Mouse (Mus musculus) R1 (cell line): ENCODE measurements around the gene Ube2j1.

Source experiments
- DNase-seq: peaks from one replicate; pipeline ENCODE4 v3.0.0-alpha.2; 2018; ENCODE audit warnings: low read depth, low spot score

Ube2j1 gene

DNA sequence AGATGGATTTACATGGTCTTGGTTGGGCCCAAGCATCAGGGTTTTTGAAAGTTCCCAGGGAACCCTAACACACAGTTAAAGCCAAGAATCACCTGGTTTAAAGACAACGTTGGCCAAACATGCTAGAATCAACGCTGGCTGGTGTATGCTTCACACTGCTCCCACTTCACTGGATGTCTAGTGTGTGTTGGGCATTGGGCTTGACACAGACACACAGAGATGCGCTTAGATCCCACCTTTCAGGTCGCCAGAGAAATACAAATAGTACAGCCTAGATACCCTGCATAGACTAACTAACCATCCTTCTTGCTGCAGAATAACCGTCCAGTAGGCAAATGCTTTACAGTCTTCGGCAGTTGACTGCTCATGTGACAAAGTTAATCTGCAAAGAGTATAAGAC lies 39.1 kb downstream of the Ube2j1 start:
- no peak for DNase-seq

GRCm38 (mm10) chr4:33071337-33071736 lies 40.1 kb downstream of the Ube2j1 start:
- DNase-seq = no peak

GRCm38 (mm10) chr4:33072526-33073161 lies 41.4 kb downstream of the Ube2j1 start:
- DNase-seq = peak; percentile 68

GRCm38 (mm10) chr4:33074406-33074805 lies 43.2 kb downstream of the Ube2j1 start:
- DNase-seq = no peak

DNA sequence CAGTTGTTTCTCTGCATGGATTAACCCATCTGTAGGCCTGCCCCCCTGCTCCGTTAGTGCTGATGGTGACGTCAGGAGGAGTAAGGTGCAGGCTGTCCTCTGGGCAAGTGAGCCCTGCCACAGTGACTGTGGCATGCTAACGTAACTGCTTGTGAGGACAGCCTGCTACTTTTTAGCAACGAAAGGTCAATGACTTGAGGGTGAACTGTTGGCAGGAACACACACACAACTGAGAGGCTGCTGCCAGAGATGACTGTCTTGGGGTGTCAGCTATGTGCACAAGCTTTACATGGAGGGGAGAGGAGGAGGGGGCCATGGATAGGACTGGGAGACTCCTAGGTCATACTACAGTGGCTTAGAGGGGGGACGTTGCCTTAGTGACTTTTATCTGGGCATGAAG lies 43.6 kb downstream of the Ube2j1 start:
- no peak for DNase-seq

DNA sequence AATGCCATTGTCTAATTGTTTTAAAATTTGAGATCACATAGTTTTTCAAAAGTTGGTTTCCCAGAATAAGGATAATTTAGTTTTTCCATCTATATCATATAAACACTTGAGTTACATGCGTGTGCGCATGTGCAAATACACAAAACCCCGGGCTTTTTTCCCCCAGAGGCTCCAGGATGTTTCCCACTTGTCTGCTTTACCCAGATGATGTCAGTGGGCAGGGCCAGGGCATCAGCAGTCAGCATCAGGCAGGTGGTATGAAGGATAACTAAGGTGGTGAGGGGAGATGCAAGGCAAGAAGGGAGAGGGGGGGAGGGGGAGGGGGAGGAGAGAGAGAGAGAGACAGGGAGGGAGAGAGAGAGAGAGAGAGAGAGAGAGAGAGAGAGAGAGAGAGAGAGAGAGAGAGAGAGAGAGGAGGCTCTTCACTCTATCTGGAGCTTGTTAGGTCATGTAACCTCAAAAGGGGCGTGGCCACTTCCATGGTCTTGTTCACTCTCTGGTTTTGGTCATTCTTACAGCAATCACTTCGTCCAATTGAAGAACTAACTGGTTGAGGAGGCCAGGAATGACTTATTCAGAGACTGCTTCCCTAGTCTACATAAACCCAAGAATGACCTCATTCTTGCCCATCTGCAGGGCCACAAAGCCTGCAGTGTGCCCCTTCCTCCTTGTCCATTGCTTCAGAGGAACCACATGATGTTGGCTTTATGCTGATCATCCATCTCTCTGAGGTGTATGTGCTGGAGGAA lies 44.7 kb downstream of the Ube2j1 start:
- DNase-seq = no peak

GRCm38 (mm10) chr4:33077161-33077560 lies 45.9 kb downstream of the Ube2j1 start:
- no peak for DNase-seq

GRCm38 (mm10) chr4:33077724-33078123 lies 46.5 kb downstream of the Ube2j1 start:
- no peak for DNase-seq

- DNase-seq = no peak
These were observed 47.3 kb downstream of the Ube2j1 start for GRCm38 (mm10) chr4:33078492-33078891.

DNA sequence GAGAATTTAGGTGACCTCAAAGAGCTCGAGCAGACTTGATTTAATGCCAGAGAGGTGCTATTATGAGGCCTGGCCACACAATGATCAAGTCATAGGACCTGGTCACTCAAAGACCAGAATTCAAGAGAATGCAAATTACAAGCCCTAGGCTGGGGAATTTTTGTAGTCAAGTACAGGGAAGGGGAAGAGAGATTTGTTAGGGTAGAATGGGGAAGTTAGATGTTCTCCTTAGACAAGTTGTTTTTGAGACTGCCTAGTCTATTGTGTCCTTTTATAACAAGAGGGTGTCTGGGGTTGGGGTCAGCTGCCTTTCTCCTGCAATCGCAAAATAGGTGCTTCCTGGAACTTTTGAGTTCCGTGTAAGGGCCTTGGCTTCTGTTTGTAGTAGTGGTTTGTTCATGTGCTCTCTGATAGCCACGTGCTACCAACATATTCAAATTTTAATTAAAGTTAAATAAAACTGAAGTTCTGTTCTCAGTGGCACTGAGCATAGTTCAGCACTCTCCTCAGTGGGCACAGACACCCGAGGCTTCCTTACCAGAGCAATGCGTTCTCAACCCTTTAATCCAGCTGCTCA lies 68.0 kb downstream of the Ube2j1 start:
- no peak for DNase-seq
